Mouse (Mus musculus): ENCODE measurements around the gene Cux2.

DNA sequence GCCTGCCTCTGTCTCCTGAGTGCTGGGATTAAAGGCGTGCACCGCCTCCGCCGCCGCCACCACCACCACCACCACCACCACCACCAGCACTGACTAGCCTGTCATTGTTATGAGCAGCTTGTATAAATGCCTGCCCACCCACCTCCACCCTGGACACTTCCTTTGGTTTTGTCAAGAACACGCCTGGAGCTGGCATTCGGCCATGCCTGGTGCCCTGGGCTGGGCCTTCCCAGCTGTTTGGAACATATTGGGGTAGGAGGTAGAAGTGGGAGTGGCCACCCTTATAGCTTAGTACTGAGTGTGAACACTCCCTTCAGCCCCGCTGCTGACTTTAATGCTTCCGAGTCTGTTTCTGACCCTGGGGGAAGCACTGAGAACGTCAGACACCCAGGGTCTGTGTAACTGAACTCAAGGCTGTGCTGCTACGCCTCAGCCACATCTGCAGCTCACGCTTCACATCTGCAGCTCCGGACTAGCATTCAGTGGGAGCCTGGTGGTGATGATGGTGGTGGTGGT, 178.3 kb downstream of the Cux2 start:
- no peak for TF ChIP-seq POLR2A (IDR thresholded peaks at IDR 0.05; ENCODE audit: insufficient read length, low read depth)
- no peak for TF ChIP-seq POLR2AphosphoS2 (IDR thresholded peaks at IDR 0.05; ENCODE audit: insufficient read length, low read depth)
- no peak for TF ChIP-seq MYOD1 (IDR thresholded peaks at IDR 0.05; ENCODE audit: control insufficient read depth in 1 of 3, insufficient read length in 2 of 3, low read depth in 2 of 3)
- no peak for TF ChIP-seq CEBPB (IDR thresholded peaks at IDR 0.05; ENCODE audit: insufficient read depth, poor library complexity, severe bottlenecking)
- TF ChIP-seq MAX (IDR thresholded peaks at IDR 0.05; ENCODE audit: low read depth), result no peak

All from myocyte (in vitro differentiated cells).